Mouse (Mus musculus) kidney, adult 2 months (tissue): ENCODE measurements around the gene Tgfbi. TPM values are rescaled to one million over a fixed set of nuclear protein-coding genes. Genes with fewer than 3 reads are reported as not detected.

Source experiments
- DNase-seq: peaks from one replicate; pipeline ENCODE4 v3.0.0; 2021
- H3K27ac ChIP-seq: fragments of 200-500 bp; 2 replicates; pipeline ENCODE4 v1.5.1; 2012; ENCODE audit warnings: low read depth, low read length, control low read depth, inconsistent platforms; ENCODE audit not compliant: insufficient read depth
- H3K27me3 ChIP-seq: fragments of 200-500 bp; replicated peaks from 2 replicates; pipeline ENCODE4 v1.6.1; 2012; ENCODE audit warnings: mild to moderate bottlenecking, moderate library complexity, low read length, inconsistent platforms; ENCODE audit not compliant: control insufficient read depth, insufficient read depth
- H3K36me3 ChIP-seq: fragments of 200-500 bp; 2 replicates; pipeline ENCODE4 v1.6.1; 2012; ENCODE audit warnings: mild to moderate bottlenecking, moderate library complexity, low read length, inconsistent platforms; ENCODE audit not compliant: control insufficient read depth, insufficient read depth
- H3K4me1 ChIP-seq: fragments of 200-500 bp; 2 replicates; pipeline ENCODE4 v1.6.1; 2011; ENCODE audit warnings: low read length; ENCODE audit not compliant: control insufficient read depth, insufficient read depth
- H3K4me3 ChIP-seq: fragments of 200-500 bp; 2 replicates; pipeline ENCODE4 v1.5.1; 2011; ENCODE audit warnings: mild to moderate bottlenecking, low read depth, low read length, control low read depth; ENCODE audit not compliant: insufficient read depth
- CTCF ChIP-seq: fragments of 200-500 bp; conservative IDR thresholded peaks from 2 replicates; pipeline ENCODE4 v1.5.1; 2011; ENCODE audit warnings: low read depth, mild to moderate bottlenecking, control low read depth, low read length, moderate library complexity, mixed read lengths; ENCODE audit not compliant: insufficient read depth, insufficient read length
- POLR2A ChIP-seq: fragments of 200-500 bp; IDR thresholded peaks from one replicate; pipeline ENCODE4 v1.6.1; 2011; ENCODE audit warnings: low read depth, low read length, control low read depth
- WGBS: fragments of 180-500 bp; shearing (Covaris S2); methylation state at CpG from one replicate; pipeline ENCODE4 v1.1.7; 2018; 5-methylcytosine and 5-hydroxymethylcytosine counted together
- polyA plus RNA-seq: library from polyadenylated mRNA; depleted of rRNA; stranded (reverse); fragments of >200 nt; gene quantifications from 2 replicates; pipeline ENCODE4 v1.2.3, GENCODE M21; 2012

Gene Tgfbi
- polyA plus RNA-seq, 1 experiment = 18.8 TPM

GRCm38 (mm10) chr13:56631332-56631731 is 22.0 kb downstream of the Tgfbi start:
- H3K4me1 ChIP-seq = peaks cover 5% of the 10 kb centered on the region; the same call in 1 of the 2 replicates
- peak; percentile 43 for DNase-seq

GRCm38 (mm10) chr13:56634139-56634615 is 24.9 kb downstream of the Tgfbi start:
- Histone ChIP-seq H3K4me1 (peaks cover 5% of the 10 kb centered on the region; the same call in 1 of the 2 replicates), H3K36me3 (no peaks in the 10 kb centered on the region), H3K27ac (no peak overlapping the region), H3K27me3 (no peaks in the 10 kb centered on the region), H3K4me3 (no peak overlapping the region)
- TF ChIP-seq CTCF = no peak
- no peak for TF ChIP-seq POLR2A
- 11% methylated on average over 7 of the region's 7 CpGs for WGBS
- no peak for DNase-seq

More at GRCm38 (mm10) chr13:56631332-56631731, 22.0 kb downstream of the Tgfbi start:
- H3K36me3 ChIP-seq = no peaks in the 10 kb centered on the region
- no peak overlapping the region for H3K4me3 ChIP-seq
- H3K27ac ChIP-seq = no peak overlapping the region
- no peaks in the 10 kb centered on the region for H3K27me3 ChIP-seq
- no peak for TF ChIP-seq POLR2A
- no peak for TF ChIP-seq CTCF
- WGBS = 79% methylated on average over 7 of the region's 7 CpGs

- H3K4me3 ChIP-seq = no peak overlapping the region
- H3K4me1 ChIP-seq = peaks cover 5% of the 10 kb centered on the region; the same call in 1 of the 2 replicates
- no peak for TF ChIP-seq POLR2A
- no peak for TF ChIP-seq CTCF
- no peaks in the 10 kb centered on the region for H3K36me3 ChIP-seq
- 10% methylated on average over 7 of the region's 7 CpGs for WGBS
- no peaks in the 10 kb centered on the region for H3K27me3 ChIP-seq
- peak; percentile 63 for DNase-seq
- no peak overlapping the region for H3K27ac ChIP-seq
These were observed 25.6 kb downstream of the Tgfbi start for GRCm38 (mm10) chr13:56634920-56635319.

GRCm38 (mm10) chr13:56637027-56637426 is 27.7 kb downstream of the Tgfbi start:
- 92% methylated on average over 8 of the region's 8 CpGs for WGBS
- H3K36me3 ChIP-seq = no peaks in the 10 kb centered on the region
- H3K4me1 ChIP-seq = peaks cover 5% of the 10 kb centered on the region; the same call in 1 of the 2 replicates

GRCm38 (mm10) chr13:56641746-56642145 is 32.4 kb downstream of the Tgfbi start:
- Histone ChIP-seq H3K27me3 (no peaks in the 10 kb centered on the region), H3K27ac (no peak overlapping the region), H3K36me3 (no peaks in the 10 kb centered on the region), H3K4me3 (no peak overlapping the region), H3K4me1 (no peaks in the 10 kb centered on the region)
- WGBS = 88% methylated on average over 2 of the region's 2 CpGs
- peak; percentile 46 for DNase-seq
- TF ChIP-seq CTCF = peak; percentile 60
- TF ChIP-seq POLR2A = no peak

More at GRCm38 (mm10) chr13:56637027-56637426, 27.7 kb downstream of the Tgfbi start:
- Histone ChIP-seq H3K27ac (no peak overlapping the region), H3K4me3 (no peak overlapping the region), H3K27me3 (no peaks in the 10 kb centered on the region)
- DNase-seq = no peak
- TF ChIP-seq POLR2A (no peak), CTCF (no peak)

- 91% methylated on average over 3 of the region's 3 CpGs for WGBS
- Histone ChIP-seq H3K36me3 (no peaks in the 10 kb centered on the region), H3K4me1 (peaks cover 7% of the 10 kb centered on the region; the same call in 1 of the 2 replicates), H3K27ac (no peak overlapping the region), H3K4me3 (no peak overlapping the region), H3K27me3 (no peaks in the 10 kb centered on the region)
- DNase-seq = no peak
- no peak for TF ChIP-seq CTCF
- TF ChIP-seq POLR2A = no peak
These were observed 34.7 kb downstream of the Tgfbi start for GRCm38 (mm10) chr13:56644031-56644430.

GRCm38 (mm10) chr13:56645744-56646143 is 36.4 kb downstream of the Tgfbi start:
- DNase-seq = peak; percentile 56
- H3K4me1 ChIP-seq = peaks cover 7% of the 10 kb centered on the region; the same call in 1 of the 2 replicates
- no peak overlapping the region for H3K27ac ChIP-seq
- no peaks in the 10 kb centered on the region for H3K27me3 ChIP-seq
- no peak overlapping the region for H3K4me3 ChIP-seq
- WGBS = 62% methylated on average over 6 of the region's 6 CpGs
- H3K36me3 ChIP-seq = no peaks in the 10 kb centered on the region
- TF ChIP-seq POLR2A (no peak), CTCF (no peak)

GRCm38 (mm10) chr13:56647597-56648405 is 38.5 kb downstream of the Tgfbi start:
- 52% methylated on average over 10 of the region's 10 CpGs for WGBS
- H3K36me3 ChIP-seq = no peaks in the 10 kb centered on the region
- H3K27ac ChIP-seq = peak overlapping the region; percentile 58
- peak; percentile 84 for DNase-seq
- H3K27me3 ChIP-seq = no peaks in the 10 kb centered on the region
- peaks cover 7% of the 10 kb centered on the region; the same call in 1 of the 2 replicates for H3K4me1 ChIP-seq
- TF ChIP-seq POLR2A (no peak), CTCF (no peak)
- H3K4me3 ChIP-seq = no peak overlapping the region
